Mouse (Mus musculus) olfactory bulb, adult 2 months (tissue): ENCODE measurements around the gene Pcnx3.

Experiments used
- CTCF ChIP-seq: fragments of 200-500 bp; IDR thresholded peaks from 2 replicates; pipeline ENCODE4 v1.5.1; 2012; ENCODE audit warnings: low read depth, mild to moderate bottlenecking, low read length, moderate library complexity; ENCODE audit not compliant: insufficient read depth
- POLR2A ChIP-seq: fragments of 200-500 bp; IDR thresholded peaks from 2 replicates; pipeline ENCODE4 v1.6.1; 2012; ENCODE audit warnings: mild to moderate bottlenecking, low read depth, low read length, moderate library complexity; ENCODE audit not compliant: insufficient read depth

- TF ChIP-seq CTCF (no peak), POLR2A (no peak)
Observed at GRCm38 (mm10) chr19:5716955-5717354, 28.2 kb upstream of the Pcnx3 start.
